Mouse (Mus musculus) liver, embryonic 16.5 days (tissue): Measurements from ENCODE around the gene Nog. TPM values are rescaled to one million over a fixed set of nuclear protein-coding genes. Genes with fewer than 3 reads are reported as not detected.

Experiments
- ATAC-seq: fragments of 200-750 bp; cut with Nextera tagmentation; 2 replicates; pipeline ENCODE4 v1.8.0; 2017; ENCODE audit warnings: low read depth, mild to moderate bottlenecking, moderate number of reproducible peaks, moderate library complexity
- H3K27ac ChIP-seq: fragments of 300-500 bp; sonication (generic); 2 replicates; pipeline ENCODE4 v1.5.1; 2014; ENCODE audit warnings: mild to moderate bottlenecking, low read length
- H3K27me3 ChIP-seq: fragments of 300-500 bp; sonication (generic); 2 replicates; pipeline ENCODE4 v1.6.1; 2014; ENCODE audit warnings: low read depth, low read length, mixed read lengths; ENCODE audit not compliant: control insufficient read depth, insufficient read depth
- H3K36me3 ChIP-seq: fragments of 300-500 bp; sonication (generic); 2 replicates; pipeline ENCODE4 v1.6.1; 2014; ENCODE audit warnings: mild to moderate bottlenecking; ENCODE audit not compliant: control insufficient read depth, insufficient read depth
- H3K4me1 ChIP-seq: fragments of 300-500 bp; sonication (generic); 2 replicates; pipeline ENCODE4 v1.6.1; 2014; ENCODE audit warnings: low read depth, low read length, mixed read lengths; ENCODE audit not compliant: control insufficient read depth
- H3K4me2 ChIP-seq: fragments of 300-500 bp; sonication (generic); 2 replicates; pipeline ENCODE4 v1.6.1; 2014; ENCODE audit warnings: low read depth, low read length, mixed read lengths
- H3K4me3 ChIP-seq: fragments of 300-500 bp; sonication (generic); 2 replicates; pipeline ENCODE4 v1.5.1; 2014; ENCODE audit warnings: low read depth, mild to moderate bottlenecking, low read length
- H3K9ac ChIP-seq: fragments of 300-500 bp; sonication (generic); 2 replicates; pipeline ENCODE4 v1.6.1; 2014; ENCODE audit warnings: low read depth, low read length
- H3K9me3 ChIP-seq: fragments of 300-500 bp; sonication (generic); replicated peaks from 2 replicates; pipeline ENCODE4 v1.6.1; 2016; ENCODE audit warnings: low read length; ENCODE audit not compliant: control insufficient read depth
- WGBS: fragments of 180-500 bp; shearing (Covaris S2); extraction: QIAGEN DNeasy Blood & Tissue Kit; methylation state at CpG from one replicate; pipeline ENCODE4 v1.1.7; 2014; ENCODE audit not compliant: insufficient replicate concordance; 5-methylcytosine and 5-hydroxymethylcytosine counted together
- polyA plus RNA-seq: library from polyadenylated mRNA; unstranded; fragments of >200 nt; fragmentation: Nextera tagmentation; extraction: Ambion mirVana; gene quantifications from 2 replicates; pipeline ENCODE4 v1.2.1, GENCODE M21; 2015

The Nog gene
- polyA plus RNA-seq, 1 experiment from 2014 or later: not detected

DNA sequence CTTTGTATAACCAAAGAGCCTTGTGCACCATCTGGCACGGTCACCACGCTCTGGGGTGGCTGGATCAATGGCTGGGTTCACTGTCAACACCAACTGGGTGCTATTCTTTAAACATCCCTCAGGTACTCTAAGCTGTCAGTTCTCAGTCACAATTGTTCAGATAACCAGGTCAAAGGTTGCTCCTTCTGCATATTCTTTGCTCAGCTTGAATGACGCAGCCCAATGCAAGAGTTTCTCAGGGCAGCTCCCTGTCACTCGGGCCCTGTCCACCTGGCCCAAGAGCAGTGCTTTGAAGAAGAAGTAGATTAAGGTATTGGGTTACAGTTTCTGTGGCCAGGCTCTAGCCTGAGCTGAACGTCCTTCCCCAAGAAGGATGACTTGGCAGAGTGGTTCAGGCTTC lies 12.2 kb upstream of the Nog start:
- Histone ChIP-seq H3K4me1 (no peaks in the 10 kb centered on the region), H3K4me2 (no peak overlapping the region), H3K36me3 (no peaks in the 10 kb centered on the region), H3K27ac (no peak overlapping the region), H3K9ac (no peak overlapping the region), H3K4me3 (no peak overlapping the region), H3K9me3 (no peaks in the 10 kb centered on the region), H3K27me3 (no peaks in the 10 kb centered on the region)
- ATAC-seq: no peak
- WGBS: 42% methylated on average over 5 of the region's 5 CpGs

DNA sequence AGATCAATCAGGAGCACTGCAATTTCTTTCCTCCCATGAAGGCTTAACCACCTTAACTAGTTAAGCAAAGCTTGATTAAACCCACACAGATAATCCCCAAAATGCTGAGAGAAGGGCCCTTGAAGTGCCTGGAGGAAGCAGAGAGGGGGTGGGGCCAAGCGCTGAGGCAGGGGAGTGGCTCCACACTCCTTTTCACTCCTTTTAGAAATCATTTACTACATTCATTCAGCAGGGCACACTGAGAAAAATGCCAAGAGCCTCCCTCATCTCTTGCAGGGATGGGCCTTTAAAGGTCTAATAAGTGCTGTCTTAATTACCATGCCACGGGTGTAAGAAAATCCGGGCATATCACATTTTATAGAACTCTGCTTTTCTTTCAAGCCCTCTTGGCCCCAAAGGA lies 10.2 kb upstream of the Nog start:
- no peak for ATAC-seq
- WGBS: 37% methylated on average over 3 of the region's 3 CpGs
- H3K4me3 ChIP-seq: no peak overlapping the region
- no peak overlapping the region for H3K9ac ChIP-seq
- H3K9me3 ChIP-seq: no peaks in the 10 kb centered on the region
- no peaks in the 10 kb centered on the region for H3K36me3 ChIP-seq
- H3K27me3 ChIP-seq: no peaks in the 10 kb centered on the region
- H3K4me2 ChIP-seq: no peak overlapping the region
- H3K27ac ChIP-seq: no peak overlapping the region
- H3K4me1 ChIP-seq: no peaks in the 10 kb centered on the region

- no peaks in the 10 kb centered on the region for H3K4me1 ChIP-seq
- no peak for ATAC-seq
- H3K4me2 ChIP-seq: no peak overlapping the region
- H3K9me3 ChIP-seq: no peaks in the 10 kb centered on the region
- 59% methylated on average over 11 of the region's 11 CpGs for WGBS
- no peaks in the 10 kb centered on the region for H3K36me3 ChIP-seq
- H3K27ac ChIP-seq: no peak overlapping the region
- no peak overlapping the region for H3K9ac ChIP-seq
- peaks cover 2% of the 10 kb centered on the region; the same call in 1 of the 2 replicates for H3K27me3 ChIP-seq
- no peak overlapping the region for H3K4me3 ChIP-seq
These were observed 8.1 kb upstream of the Nog start for GRCm38 (mm10) chr11:89310217-89310616.

DNA sequence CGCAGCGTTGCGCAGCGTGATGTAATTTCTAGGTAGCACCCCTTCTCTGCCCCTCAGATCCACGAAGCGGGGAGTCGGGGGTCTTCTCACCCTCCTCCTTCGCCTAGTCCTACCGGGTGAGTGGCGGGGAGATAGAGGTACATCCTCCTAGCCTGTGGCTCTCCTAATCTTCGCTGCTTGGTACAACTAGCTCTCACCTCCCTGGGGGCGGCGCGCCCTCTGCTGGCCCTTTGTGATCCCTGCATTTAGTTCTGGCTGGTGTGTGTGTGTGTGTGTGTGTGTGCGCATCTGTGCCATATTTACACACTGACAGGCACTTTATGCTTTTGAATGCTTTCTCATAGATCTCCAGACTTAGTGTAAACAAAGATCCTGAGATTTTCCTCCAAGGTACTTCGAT lies 1.3 kb upstream of the Nog start:
- Histone ChIP-seq H3K27ac (no peak overlapping the region), H3K9ac (no peak overlapping the region), H3K27me3 (peaks cover 58% of the 10 kb centered on the region), H3K36me3 (no peaks in the 10 kb centered on the region), H3K4me3 (no peak overlapping the region), H3K4me1 (no peaks in the 10 kb centered on the region; the same call in 1 of the 2 replicates), H3K4me2 (no peak overlapping the region), H3K9me3 (no peaks in the 10 kb centered on the region)
- 2% methylated on average over 16 of the region's 16 CpGs for WGBS
- ATAC-seq: no peak

DNA sequence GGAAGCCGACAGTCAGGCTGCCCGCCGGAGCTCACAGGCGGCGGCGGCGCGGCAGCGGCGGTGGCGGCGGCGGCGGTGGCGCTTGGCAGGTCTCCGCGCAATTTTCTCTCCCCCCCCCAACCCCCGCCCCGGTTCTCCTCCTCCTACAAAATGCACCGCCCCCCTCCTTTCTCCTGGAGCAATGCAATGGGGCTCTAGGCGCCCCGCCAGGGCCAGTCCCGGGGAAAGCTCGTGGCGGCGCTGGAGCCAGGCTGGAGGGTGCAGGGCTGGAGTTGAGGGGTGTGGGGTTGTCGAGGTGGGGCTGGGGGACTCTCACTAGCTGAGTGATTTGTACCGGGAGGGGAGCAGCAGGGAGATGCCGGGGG lies 666 bp upstream of the Nog start:
- peak overlapping the region; percentile 48 for H3K4me3 ChIP-seq
- peaks cover 64% of the 10 kb centered on the region for H3K27me3 ChIP-seq
- ATAC-seq: no peak
- peak overlapping the region; percentile 63 for H3K4me2 ChIP-seq
- no peaks in the 10 kb centered on the region; the same call in 1 of the 2 replicates for H3K4me1 ChIP-seq
- H3K9me3 ChIP-seq: no peaks in the 10 kb centered on the region
- WGBS: 1% methylated on average over 10 of the region's 29 CpGs
- H3K9ac ChIP-seq: no peak overlapping the region
- no peak overlapping the region for H3K27ac ChIP-seq
- H3K36me3 ChIP-seq: no peaks in the 10 kb centered on the region

DNA sequence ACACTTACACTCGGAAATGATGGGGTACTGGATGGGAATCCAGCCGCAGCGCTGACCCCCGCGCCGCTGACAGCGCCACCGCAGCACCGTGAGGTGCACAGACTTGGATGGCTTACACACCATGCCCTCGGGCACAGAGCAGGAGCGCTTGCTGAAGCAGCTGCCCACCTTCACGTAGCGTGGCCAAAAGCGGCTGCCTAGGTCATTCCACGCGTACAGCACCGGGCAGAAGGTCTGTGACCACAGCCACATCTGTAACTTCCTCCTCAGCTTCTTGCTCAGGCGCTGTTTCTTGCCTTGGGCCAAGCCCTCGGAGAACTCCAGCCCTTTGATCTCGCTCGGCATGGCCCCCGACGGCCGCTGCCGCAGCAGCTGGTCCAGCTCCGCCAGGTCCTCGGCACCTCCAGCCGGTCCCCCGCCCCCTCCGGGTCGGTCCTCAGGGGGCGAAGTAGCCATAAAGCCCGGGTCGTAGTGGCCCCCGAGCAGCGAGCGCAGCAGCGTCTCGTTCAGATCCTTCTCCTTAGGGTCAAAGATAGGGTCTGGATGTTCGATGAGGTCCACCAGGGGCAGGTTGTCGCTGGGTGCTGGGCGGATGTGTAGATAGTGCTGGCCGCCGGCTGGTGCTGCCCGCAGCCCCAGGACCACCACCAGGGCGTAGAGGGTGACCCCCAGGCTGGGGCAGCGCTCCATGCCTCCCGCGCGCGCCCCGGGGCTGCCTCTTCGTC lies 639 bp downstream of the Nog start:
- WGBS: 1% methylated on average over 53 of the region's 53 CpGs
- no peak for ATAC-seq
- peak overlapping the region; percentile 48 for H3K4me3 ChIP-seq
- no peaks in the 10 kb centered on the region; the same call in 1 of the 2 replicates for H3K4me1 ChIP-seq
- H3K36me3 ChIP-seq: no peaks in the 10 kb centered on the region
- H3K9me3 ChIP-seq: no peaks in the 10 kb centered on the region
- no peak overlapping the region for H3K27ac ChIP-seq
- peak overlapping the region; percentile 63 for H3K4me2 ChIP-seq
- peaks cover 71% of the 10 kb centered on the region for H3K27me3 ChIP-seq
- H3K9ac ChIP-seq: no peak overlapping the region

GRCm38 (mm10) chr11:89299784-89300775 lies 2.1 kb downstream of the Nog start:
- Histone ChIP-seq H3K36me3 (no peaks in the 10 kb centered on the region), H3K4me2 (no peak overlapping the region), H3K27me3 (peaks cover 74% of the 10 kb centered on the region), H3K4me1 (no peaks in the 10 kb centered on the region; the same call in 1 of the 2 replicates), H3K9ac (no peak overlapping the region), H3K9me3 (no peaks in the 10 kb centered on the region), H3K4me3 (no peak overlapping the region), H3K27ac (no peak overlapping the region)
- WGBS: 3% methylated on average over 23 of the region's 26 CpGs
- ATAC-seq: no peak

DNA sequence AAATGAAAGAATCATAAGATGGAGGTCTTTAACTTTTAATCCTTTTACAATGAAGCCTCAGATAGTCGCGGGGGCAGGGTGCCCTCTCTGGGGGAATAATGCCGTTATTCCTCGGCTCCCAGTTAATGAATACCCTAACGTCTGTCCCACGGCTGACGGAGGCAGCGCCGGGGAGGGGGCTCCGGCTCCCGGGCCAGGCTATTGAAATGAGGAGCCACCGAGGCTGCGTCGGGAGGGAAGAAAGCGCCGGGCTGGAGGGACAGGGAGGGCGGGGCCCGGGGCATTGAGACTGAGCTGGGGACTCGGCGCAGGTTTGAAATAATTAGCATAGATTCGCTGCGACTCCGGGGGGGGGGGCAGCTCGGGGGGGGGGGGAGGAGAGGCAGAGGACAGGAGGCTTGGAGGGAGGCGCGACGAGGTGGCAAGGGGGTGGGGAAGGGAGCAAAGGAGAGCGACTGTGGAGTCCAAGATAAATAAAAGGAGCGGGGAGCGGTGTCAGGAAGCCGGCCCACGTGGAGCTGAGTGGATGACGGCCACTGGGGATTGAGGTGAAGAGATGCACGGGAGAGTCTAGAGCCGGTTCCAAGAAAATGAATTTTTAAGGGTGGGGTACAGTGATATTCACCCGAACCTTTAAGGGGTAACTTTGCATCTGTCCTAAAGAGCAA lies 2.9 kb downstream of the Nog start:
- H3K27me3 ChIP-seq: peaks cover 74% of the 10 kb centered on the region
- no peaks in the 10 kb centered on the region; the same call in 1 of the 2 replicates for H3K4me1 ChIP-seq
- ATAC-seq: no peak
- H3K9ac ChIP-seq: no peak overlapping the region
- H3K36me3 ChIP-seq: no peaks in the 10 kb centered on the region
- H3K4me2 ChIP-seq: 0 out of 2 replicates have a peak overlapping the region, but pooled peaks have one; percentile 41
- WGBS: 2% methylated on average over 30 of the region's 36 CpGs
- 0 out of 2 replicates have a peak overlapping the region, but pooled peaks have one; percentile 2 for H3K4me3 ChIP-seq
- no peak overlapping the region for H3K27ac ChIP-seq
- no peaks in the 10 kb centered on the region for H3K9me3 ChIP-seq
